Comparison of ENCODE assay signal across 8 mouse cellular contexts in genomic region chr11:98785772-98786281, GRCm38 (mm10). TPM values are rescaled to one million over a fixed set of nuclear protein-coding genes. Genes with fewer than 3 reads are reported as not detected.
A peak's percentile ranks its signal among the peaks of the same experiment; 100 is the strongest.
DNase-seq lines count a peak whose midpoint lies in the region; ATAC-seq and TF ChIP-seq lines count a peak whose summit lies in the region.

No protein-coding gene starts in this region.

- peaks cover 22% of the 10 kb centered on the region for H3K4me1 ChIP-seq in intestine, postnatal 0 days (replicated peaks; ENCODE audit: control insufficient read depth, insufficient read depth, low read length)
- peaks cover 65% of the 10 kb centered on the region for H3K4me1 ChIP-seq in limb, embryonic 12.5 days (replicated peaks)
- H3K4me1 ChIP-seq in midbrain, embryonic 14.5 days (ENCODE audit: control insufficient read depth, insufficient read depth, low read length) = peaks cover 47% of the 10 kb centered on the region
- peaks cover 68% of the 10 kb centered on the region for H3K4me1 ChIP-seq in stomach, embryonic 15.5 days

- ATAC-seq in intestine, postnatal 0 days = no peak
- ATAC-seq in limb, embryonic 12.5 days (ENCODE audit: insufficient number of reproducible peaks, insufficient read depth, low FRiP score, low TSS enrichment, low read depth) = no peak
- no peak for ATAC-seq in midbrain, embryonic 14.5 days (ENCODE audit: low FRiP score, low TSS enrichment)
- ATAC-seq in stomach, embryonic 15.5 days (ENCODE audit: insufficient read depth, low FRiP score, low read depth) = no peak

- H3K4me2 ChIP-seq in intestine, postnatal 0 days (replicated peaks; ENCODE audit: low read depth) = peak overlapping the region; percentile 49
- peak overlapping the region; percentile 48 for H3K4me2 ChIP-seq in limb, embryonic 12.5 days
- H3K4me2 ChIP-seq in midbrain, embryonic 14.5 days (ENCODE audit: low read length) = peak overlapping the region; percentile 40
- H3K4me2 ChIP-seq in stomach, embryonic 15.5 days = peak overlapping the region; percentile 53

- H3K4me3 ChIP-seq in intestine, postnatal 0 days (ENCODE audit: low read depth, low read length) = no peak overlapping the region
- H3K4me3 ChIP-seq in limb, embryonic 12.5 days (replicated peaks) = 0 out of 2 replicates have a peak overlapping the region, but pooled peaks have one; percentile 3
- H3K4me3 ChIP-seq in midbrain, embryonic 14.5 days (replicated peaks; ENCODE audit: low read depth, low read length) = no peak overlapping the region
- H3K4me3 ChIP-seq in stomach, embryonic 15.5 days (replicated peaks) = peak overlapping the region; percentile 2; the same call in 1 of the 2 replicates

- peak overlapping the region; percentile 88 for H3K27ac ChIP-seq in intestine, postnatal 0 days (ENCODE audit: low read depth, low read length)
- peak overlapping the region; percentile 86 for H3K27ac ChIP-seq in limb, embryonic 12.5 days
- peak overlapping the region; percentile 60 for H3K27ac ChIP-seq in midbrain, embryonic 14.5 days (replicated peaks; ENCODE audit: low read depth, low read length)
- peak overlapping the region; percentile 97 for H3K27ac ChIP-seq in stomach, embryonic 15.5 days

- H3K9me3 ChIP-seq in intestine, postnatal 0 days (ENCODE audit: control insufficient read depth) = no peaks in the 10 kb centered on the region
- H3K9me3 ChIP-seq in limb, embryonic 12.5 days = no peaks in the 10 kb centered on the region
- H3K9me3 ChIP-seq in midbrain, embryonic 14.5 days (ENCODE audit: control insufficient read depth, low read length) = no peaks in the 10 kb centered on the region
- H3K9me3 ChIP-seq in stomach, embryonic 15.5 days = no peaks in the 10 kb centered on the region

- H3K36me3 ChIP-seq in intestine, postnatal 0 days (ENCODE audit: control insufficient read depth, insufficient read depth) = no peaks in the 10 kb centered on the region
- H3K36me3 ChIP-seq in limb, embryonic 12.5 days = no peaks in the 10 kb centered on the region
- H3K36me3 ChIP-seq in midbrain, embryonic 14.5 days (ENCODE audit: control insufficient read depth, insufficient read depth, low read length) = no peaks in the 10 kb centered on the region
- H3K36me3 ChIP-seq in stomach, embryonic 15.5 days = no peaks in the 10 kb centered on the region

- DNase-seq in spleen, adult 18-20 months = peak; percentile 54 to 76
- DNase-seq in spleen, adult 12 weeks (ENCODE audit: low spot score) = no peak
- peak; percentile 67 for DNase-seq in embryo, embryonic 9.5 days (ENCODE audit: extremely low spot score)
- peak; percentile 99 for DNase-seq in heart, adult 11 months
- peak; percentile 82 for DNase-seq in midbrain, embryonic 14.5 days

- H3K27me3 ChIP-seq in intestine, postnatal 0 days (replicated peaks; ENCODE audit: control insufficient read depth, insufficient read depth, low read length) = no peaks in the 10 kb centered on the region
- H3K27me3 ChIP-seq in limb, embryonic 12.5 days = no peaks in the 10 kb centered on the region
- no peaks in the 10 kb centered on the region for H3K27me3 ChIP-seq in midbrain, embryonic 14.5 days (ENCODE audit: control insufficient read depth, insufficient read depth, low read length)
- no peaks in the 10 kb centered on the region for H3K27me3 ChIP-seq in stomach, embryonic 15.5 days (replicated peaks)

- no peak overlapping the region for H3K9ac ChIP-seq in intestine, postnatal 0 days (ENCODE audit: low read depth, low read length)
- no peak overlapping the region for H3K9ac ChIP-seq in limb, embryonic 12.5 days (replicated peaks)
- 0 out of 2 replicates have a peak overlapping the region, but pooled peaks have one; percentile 9 for H3K9ac ChIP-seq in midbrain, embryonic 14.5 days (replicated peaks; ENCODE audit: low read length)
- no peak overlapping the region for H3K9ac ChIP-seq in stomach, embryonic 15.5 days

- 13% methylated on average over 12 of the region's 12 CpGs for WGBS in intestine, postnatal 0 days
- 15% methylated on average over 12 of the region's 12 CpGs for WGBS in limb, embryonic 12.5 days
- 9% methylated on average over 12 of the region's 12 CpGs for WGBS in midbrain, embryonic 14.5 days
- 6% methylated on average over 12 of the region's 12 CpGs for WGBS in stomach, embryonic 15.5 days

- TF ChIP-seq CTCF in intestine, postnatal 0 days (IDR thresholded peaks at IDR 0.05; ENCODE audit: low read depth) = peak; percentile 77

RNA-seq across cellular contexts. Expression of gene Msl1, which starts 9.5 kb away (rescaled TPM):
- polyA plus RNA-seq in intestine, postnatal 0 days (2015; fragmentation: Nextera tagmentation; extraction: Ambion mirVana) = 12.6 and 15.1 TPM in 2 replicates
- 32.7 and 35.3 TPM in 2 replicates for polyA plus RNA-seq in limb, embryonic 12.5 days (2016; fragmentation: Nextera tagmentation; extraction: Ambion mirVana)
- 25.0 and 35.9 TPM in 2 replicates for polyA plus RNA-seq in midbrain, embryonic 14.5 days (2014; fragmentation: Nextera tagmentation; extraction: Ambion mirVana)
- 23.0 and 23.6 TPM in 2 replicates for polyA plus RNA-seq in stomach, embryonic 15.5 days (2015; fragmentation: Nextera tagmentation; extraction: Ambion mirVana)

RNA-seq across cellular contexts. Expression of gene Nr1d1, which starts 10.7 kb away (rescaled TPM):
- polyA plus RNA-seq in intestine, postnatal 0 days (2015; fragmentation: Nextera tagmentation; extraction: Ambion mirVana) = 4.1 and 5.1 TPM in 2 replicates
- 0.79 and 1.0 TPM in 2 replicates for polyA plus RNA-seq in limb, embryonic 12.5 days (2016; fragmentation: Nextera tagmentation; extraction: Ambion mirVana)
- 3.0 TPM in 2 replicates for polyA plus RNA-seq in midbrain, embryonic 14.5 days (2014; fragmentation: Nextera tagmentation; extraction: Ambion mirVana)
- polyA plus RNA-seq in stomach, embryonic 15.5 days (2015; fragmentation: Nextera tagmentation; extraction: Ambion mirVana) = 2.4 and 2.5 TPM in 2 replicates

RNA-seq across cellular contexts. Expression of gene Casc3, which starts 18.9 kb away (rescaled TPM):
- polyA plus RNA-seq in intestine, postnatal 0 days (2015; fragmentation: Nextera tagmentation; extraction: Ambion mirVana) = 10.8 and 12.4 TPM in 2 replicates
- 48.1 and 54.1 TPM in 2 replicates for polyA plus RNA-seq in limb, embryonic 12.5 days (2016; fragmentation: Nextera tagmentation; extraction: Ambion mirVana)
- 46.6 and 57.3 TPM in 2 replicates for polyA plus RNA-seq in midbrain, embryonic 14.5 days (2014; fragmentation: Nextera tagmentation; extraction: Ambion mirVana)
- 31.7 and 35.3 TPM in 2 replicates for polyA plus RNA-seq in stomach, embryonic 15.5 days (2015; fragmentation: Nextera tagmentation; extraction: Ambion mirVana)

RNA-seq across cellular contexts. Expression of gene Thra, which starts 45.4 kb away (rescaled TPM):
- 32.4 and 39.1 TPM in 2 replicates for polyA plus RNA-seq in intestine, postnatal 0 days (2015; fragmentation: Nextera tagmentation; extraction: Ambion mirVana)
- 22.3 and 24.9 TPM in 2 replicates for polyA plus RNA-seq in limb, embryonic 12.5 days (2016; fragmentation: Nextera tagmentation; extraction: Ambion mirVana)
- 175 and 194 TPM in 2 replicates for polyA plus RNA-seq in midbrain, embryonic 14.5 days (2014; fragmentation: Nextera tagmentation; extraction: Ambion mirVana)
- 42.7 and 44.7 TPM in 2 replicates for polyA plus RNA-seq in stomach, embryonic 15.5 days (2015; fragmentation: Nextera tagmentation; extraction: Ambion mirVana)

RNA-seq across cellular contexts. Expression of gene Rapgefl1, which starts 50.8 kb away (rescaled TPM):
- 0.69 and 0.80 TPM in 2 replicates for polyA plus RNA-seq in intestine, postnatal 0 days (2015; fragmentation: Nextera tagmentation; extraction: Ambion mirVana)
- polyA plus RNA-seq in limb, embryonic 12.5 days (2016; fragmentation: Nextera tagmentation; extraction: Ambion mirVana) = 2.5 and 3.3 TPM in 2 replicates
- 8.8 and 9.6 TPM in 2 replicates for polyA plus RNA-seq in midbrain, embryonic 14.5 days (2014; fragmentation: Nextera tagmentation; extraction: Ambion mirVana)
- 3.8 and 4.1 TPM in 2 replicates for polyA plus RNA-seq in stomach, embryonic 15.5 days (2015; fragmentation: Nextera tagmentation; extraction: Ambion mirVana)

Comparison
In these comparisons a context has a peak if more than half of its experiments do, and no peak if none do; other contexts are left out.
1. H3K4me3 ChIP-seq: peak in limb, embryonic 12.5 days (single experiment) and stomach, embryonic 15.5 days (single experiment); none in intestine, postnatal 0 days (single experiment) and midbrain, embryonic 14.5 days (single experiment).
2. Peak in every context shown above with its lines, with median percentiles within 50 percentile points of each other: H3K27ac ChIP-seq and H3K4me2 ChIP-seq.